Mouse (Mus musculus): ENCODE measurements at regions not wholly inside any gene's neighbourhood (a gene's known extent, or its start where the extent isn't known, plus 50 kb on each side); places are given as distances from the start of the nearest gene placed in this dataset.

DNA sequence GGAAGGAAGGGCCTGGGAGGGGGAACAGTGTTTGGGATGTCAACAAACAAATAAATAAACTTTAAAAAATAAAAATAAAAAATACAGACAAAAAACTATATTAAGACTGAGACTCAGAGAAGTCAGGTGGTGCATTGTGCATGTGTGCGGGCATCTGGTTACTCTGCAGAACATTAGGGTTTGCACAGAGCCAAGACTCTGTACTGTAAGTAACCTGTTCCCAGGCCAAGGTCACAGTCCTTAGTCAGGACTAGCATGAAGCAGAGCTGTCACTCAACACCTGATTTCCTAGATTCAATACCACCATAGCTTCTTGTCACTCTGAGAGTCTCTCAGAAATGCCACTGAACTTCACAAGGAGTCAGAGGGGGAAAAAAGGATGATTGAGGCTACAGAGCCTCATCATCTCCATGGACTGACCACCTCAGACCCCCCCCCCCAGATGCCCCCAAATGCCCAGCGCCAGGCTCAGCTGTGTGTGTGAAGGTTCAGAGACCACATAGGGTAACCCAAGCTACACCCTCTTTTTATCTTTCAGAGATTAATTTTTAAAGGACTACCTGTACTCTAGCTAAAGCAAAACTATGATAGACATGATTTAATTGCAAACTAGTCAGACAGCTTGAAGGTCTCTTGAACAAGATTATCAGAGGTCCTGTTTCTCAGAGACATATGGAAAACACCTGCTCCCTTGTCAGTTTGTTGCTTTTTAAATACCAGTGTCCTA is 106.2 kb upstream of the Nfe2l3 start:
- TF ChIP-seq EP300 (IDR thresholded peaks at IDR 0.05) = no peak
- TF ChIP-seq CTCF (IDR thresholded peaks at IDR 0.05) = no peak

Data from lung, postnatal 0 days (tissue).